Mouse (Mus musculus): ENCODE measurements at regions not wholly inside any gene's neighbourhood (a gene's known extent, or its start where the extent isn't known, plus 50 kb on each side); places are given as distances from the start of the nearest gene placed in this dataset.

- DNase-seq (ENCODE audit: low spot score in 2 of 2), result no peak
Observed at GRCm38 (mm10) chr17:68057264-68057663, 53.3 kb upstream of the Arhgap28 start.

GRCm38 (mm10) chr17:68060455-68060854, 56.5 kb upstream of the Arhgap28 start:
- DNase-seq (ENCODE audit: low spot score in 2 of 2), result no peak

GRCm38 (mm10) chr17:68065751-68066150, 61.8 kb upstream of the Arhgap28 start:
- no peak for DNase-seq (ENCODE audit: low spot score in 2 of 2)

- no peak for DNase-seq (ENCODE audit: low spot score in 2 of 2)
Observed at GRCm38 (mm10) chr17:68066204-68066603, 62.3 kb upstream of the Arhgap28 start.

- DNase-seq (ENCODE audit: low spot score in 2 of 2), result no peak
Observed at GRCm38 (mm10) chr17:68069008-68069407, 65.1 kb upstream of the Arhgap28 start.

- DNase-seq (ENCODE audit: low spot score in 2 of 2), result no peak
Observed at GRCm38 (mm10) chr17:68069484-68069883, 65.6 kb upstream of the Arhgap28 start.

- no peak for DNase-seq (ENCODE audit: low spot score in 2 of 2)
Observed at GRCm38 (mm10) chr17:68071472-68071871, 67.6 kb upstream of the Arhgap28 start.

- no peak for DNase-seq (ENCODE audit: low spot score in 2 of 2)
Observed at GRCm38 (mm10) chr17:68075712-68076111, 71.8 kb upstream of the Arhgap28 start.

- no peak for DNase-seq (ENCODE audit: low spot score in 2 of 2)
Observed at GRCm38 (mm10) chr17:68078709-68079108, 74.8 kb upstream of the Arhgap28 start.

- DNase-seq (ENCODE audit: low spot score in 2 of 2), result no peak
Observed at GRCm38 (mm10) chr17:68084446-68084845, 80.5 kb upstream of the Arhgap28 start.

- DNase-seq (ENCODE audit: low spot score in 2 of 2), result no peak
Observed at GRCm38 (mm10) chr17:68087149-68087548, 83.2 kb upstream of the Arhgap28 start.

- DNase-seq (ENCODE audit: low spot score in 2 of 2), result no peak
Observed at GRCm38 (mm10) chr17:68089179-68089578, 85.3 kb upstream of the Arhgap28 start.

GRCm38 (mm10) chr17:68089830-68090229, 85.9 kb upstream of the Arhgap28 start:
- no peak for DNase-seq (ENCODE audit: low spot score in 2 of 2)

- DNase-seq (ENCODE audit: low spot score in 2 of 2), result no peak
Observed at GRCm38 (mm10) chr17:68096982-68097381, 93.1 kb upstream of the Arhgap28 start.

- DNase-seq (ENCODE audit: low spot score in 2 of 2), result no peak
Observed at GRCm38 (mm10) chr17:68097436-68097835, 93.5 kb upstream of the Arhgap28 start.

- no peak for DNase-seq (ENCODE audit: low spot score in 2 of 2)
Observed at GRCm38 (mm10) chr17:68100093-68100492, 96.2 kb upstream of the Arhgap28 start.

- DNase-seq (ENCODE audit: low spot score in 2 of 2), result no peak
Observed at GRCm38 (mm10) chr17:68103346-68103745, 99.4 kb upstream of the Arhgap28 start.

- no peak for DNase-seq (ENCODE audit: low spot score in 2 of 2)
Observed at GRCm38 (mm10) chr17:68106366-68106765, 102.4 kb upstream of the Arhgap28 start.

- no peak for DNase-seq (ENCODE audit: low spot score in 2 of 2)
Observed at GRCm38 (mm10) chr17:68107875-68108274, 104.0 kb upstream of the Arhgap28 start.

- DNase-seq (ENCODE audit: low spot score in 2 of 2), result no peak
Observed at GRCm38 (mm10) chr17:68111834-68112473, 108.0 kb upstream of the Arhgap28 start.

GRCm38 (mm10) chr17:68112763-68113330, 108.9 kb upstream of the Arhgap28 start:
- no peak for DNase-seq (ENCODE audit: low spot score in 2 of 2)

- DNase-seq (ENCODE audit: low spot score in 2 of 2), result no peak
Observed at GRCm38 (mm10) chr17:68115599-68115998, 111.7 kb upstream of the Arhgap28 start.

GRCm38 (mm10) chr17:68119055-68119698, 115.3 kb upstream of the Arhgap28 start:
- DNase-seq (ENCODE audit: low spot score in 2 of 2), result no peak
